In the genomic region with DNA sequence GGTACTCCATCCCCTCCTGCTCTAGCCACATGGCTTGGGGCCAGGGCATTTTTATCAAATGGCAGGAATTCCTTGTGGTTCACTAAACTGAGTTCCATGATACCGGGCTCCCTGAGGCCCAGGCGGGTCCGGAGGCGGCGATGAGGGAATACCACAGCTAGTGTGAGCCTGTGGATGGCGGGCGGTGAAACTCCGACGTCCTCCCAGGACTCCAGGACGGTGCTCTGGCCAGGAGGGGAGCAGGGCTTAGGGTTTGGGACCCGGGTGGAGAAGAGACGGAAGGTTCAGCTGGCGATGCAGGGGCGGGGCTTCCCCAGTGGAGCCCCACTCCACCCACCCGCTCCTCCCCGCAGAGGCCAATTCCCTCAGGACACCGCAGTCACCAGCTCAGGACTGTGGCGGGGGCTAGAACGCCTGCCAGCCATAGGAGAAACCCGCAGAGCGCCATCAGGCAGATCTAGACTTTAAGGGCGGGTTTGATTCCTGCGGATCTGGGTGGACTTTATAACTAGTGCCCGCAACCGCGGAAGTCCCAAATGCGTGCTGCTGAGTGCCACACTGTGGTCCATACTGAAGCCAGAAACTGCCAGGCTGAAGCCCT, we compare ENCODE assay signal across 8 mouse cellular contexts. TPM values are rescaled to one million over a fixed set of nuclear protein-coding genes. Genes with fewer than 3 reads are reported as not detected.
DNase-seq lines count a peak whose midpoint lies in the region; ATAC-seq lines count a peak whose summit lies in the region.

No protein-coding gene starts in this region.

- no peak for ATAC-seq in liver, embryonic 11.5 days (replicated peaks; ENCODE audit: low FRiP score)
- 0 out of 2 replicates have a peak, but pooled peaks have one; percentile 63 for ATAC-seq in embryonic facial prominence, embryonic 11.5 days (replicated peaks; ENCODE audit: insufficient number of reproducible peaks, low FRiP score, low TSS enrichment, low read depth)
- peak; percentile 20; the same call in 1 of the 2 replicates for ATAC-seq in hindbrain, embryonic 16.5 days
- ATAC-seq in megakaryocyte-erythroid progenitor cell, adult 5-6 weeks (replicated peaks; ENCODE audit: low FRiP score, low TSS enrichment, poor library complexity, severe bottlenecking): peak; percentile 67
- no peak for ATAC-seq in cerebellum, adult (ENCODE audit: insufficient number of reproducible peaks, low FRiP score, low TSS enrichment)

- DNase-seq in liver, embryonic 11.5 days (ENCODE audit: low spot score): no peak
- no peak for DNase-seq in liver
- no peak for DNase-seq in embryonic facial prominence, embryonic 11.5 days (ENCODE audit: low spot score)
- no peak for DNase-seq in cerebellum, postnatal 25 days
- no peak for DNase-seq in embryo, embryonic 10 days (ENCODE audit: low spot score)

- peak overlapping the region; percentile 28 for H3K4me3 ChIP-seq in liver, embryonic 11.5 days (ENCODE audit: low read depth, low read length)
- H3K4me3 ChIP-seq in embryonic facial prominence, embryonic 11.5 days (ENCODE audit: low read depth, low read length): 0 out of 2 replicates have a peak overlapping the region, but pooled peaks have one; percentile 3
- H3K4me3 ChIP-seq in hindbrain, embryonic 16.5 days (ENCODE audit: low read length): peak overlapping the region; percentile 38

- no peak overlapping the region for H3K9ac ChIP-seq in liver, embryonic 11.5 days (ENCODE audit: low read depth, low read length)
- H3K9ac ChIP-seq in embryonic facial prominence, embryonic 11.5 days (replicated peaks; ENCODE audit: low read length): no peak overlapping the region
- H3K9ac ChIP-seq in hindbrain, embryonic 16.5 days (ENCODE audit: low read depth, low read length): peak overlapping the region; percentile 59

- peak overlapping the region; percentile 56 for H3K4me2 ChIP-seq in liver, embryonic 11.5 days
- H3K4me2 ChIP-seq in embryonic facial prominence, embryonic 11.5 days (ENCODE audit: low read depth, low read length): peak overlapping the region; percentile 41
- peak overlapping the region; percentile 70 for H3K4me2 ChIP-seq in hindbrain, embryonic 16.5 days (ENCODE audit: low read length)

- no peaks in the 10 kb centered on the region for H3K9me3 ChIP-seq in liver, embryonic 11.5 days (ENCODE audit: control insufficient read depth, low read length)
- no peaks in the 10 kb centered on the region for H3K9me3 ChIP-seq in embryonic facial prominence, embryonic 11.5 days (replicated peaks; ENCODE audit: control insufficient read depth, low read length)
- no peaks in the 10 kb centered on the region for H3K9me3 ChIP-seq in hindbrain, embryonic 16.5 days (ENCODE audit: control insufficient read depth, low read length)

- peaks cover 53% of the 10 kb centered on the region for H3K27me3 ChIP-seq in liver, embryonic 11.5 days (replicated peaks; ENCODE audit: control insufficient read depth, insufficient read depth, low read length)
- H3K27me3 ChIP-seq in embryonic facial prominence, embryonic 11.5 days (ENCODE audit: control insufficient read depth, insufficient read depth, low read length): peaks cover 15% of the 10 kb centered on the region
- H3K27me3 ChIP-seq in hindbrain, embryonic 16.5 days (replicated peaks; ENCODE audit: control insufficient read depth, insufficient read depth, low read length): peaks cover 16% of the 10 kb centered on the region

- no peaks in the 10 kb centered on the region for H3K36me3 ChIP-seq in liver, embryonic 11.5 days (ENCODE audit: control insufficient read depth, insufficient read depth, low read length)
- H3K36me3 ChIP-seq in embryonic facial prominence, embryonic 11.5 days (replicated peaks; ENCODE audit: control insufficient read depth, insufficient read depth, low read depth, low read length): no peaks in the 10 kb centered on the region
- no peaks in the 10 kb centered on the region for H3K36me3 ChIP-seq in hindbrain, embryonic 16.5 days (ENCODE audit: control insufficient read depth, insufficient read depth, low read length)

- 4% methylated on average over 27 of the region's 27 CpGs for WGBS in liver, embryonic 11.5 days
- WGBS in embryonic facial prominence, embryonic 11.5 days: 3% methylated on average over 26 of the region's 27 CpGs
- 4% methylated on average over 27 of the region's 27 CpGs for WGBS in hindbrain, embryonic 16.5 days

- no peaks in the 10 kb centered on the region for H3K4me1 ChIP-seq in liver, embryonic 11.5 days (replicated peaks; ENCODE audit: control insufficient read depth, insufficient read depth, low read length)
- no peaks in the 10 kb centered on the region for H3K4me1 ChIP-seq in embryonic facial prominence, embryonic 11.5 days (ENCODE audit: control insufficient read depth, insufficient read depth, low read length)
- peaks cover 5% of the 10 kb centered on the region for H3K4me1 ChIP-seq in hindbrain, embryonic 16.5 days (ENCODE audit: control insufficient read depth, insufficient read depth, low read depth, low read length)

- H3K27ac ChIP-seq in liver, embryonic 11.5 days (ENCODE audit: low read depth, low read length): no peak overlapping the region
- H3K27ac ChIP-seq in embryonic facial prominence, embryonic 11.5 days (replicated peaks; ENCODE audit: low read depth, low read length): no peak overlapping the region
- H3K27ac ChIP-seq in hindbrain, embryonic 16.5 days (ENCODE audit: low read depth, low read length): no peak overlapping the region

RNA-seq across cellular contexts. Expression of a gene that starts 20.4 kb away (rescaled TPM):
- 101 and 112 TPM in 2 replicates for polyA plus RNA-seq in liver, embryonic 11.5 days (2014; fragmentation: Nextera tagmentation; extraction: Ambion mirVana)
- 83.6 and 92.6 TPM in 2 replicates for polyA plus RNA-seq in embryonic facial prominence, embryonic 11.5 days (2014; fragmentation: Nextera tagmentation; extraction: Ambion mirVana)
- polyA plus RNA-seq in hindbrain, embryonic 16.5 days (2015; fragmentation: Nextera tagmentation; extraction: Ambion mirVana): 117 and 131 TPM in 2 replicates
- total RNA-seq in megakaryocyte-erythroid progenitor cell, adult 5-6 weeks (2014; fragmentation: Nextera tagmentation): 66.7 and 120 TPM in 2 replicates
- 56.9 and 68.9 TPM in 2 replicates for total RNA-seq in megakaryocyte-erythroid progenitor cell, adult 5-6 weeks (2017)

RNA-seq across cellular contexts. Expression of a gene that starts 34.6 kb away (rescaled TPM):
- 13.1 and 14.9 TPM in 2 replicates for polyA plus RNA-seq in liver, embryonic 11.5 days (2014; fragmentation: Nextera tagmentation; extraction: Ambion mirVana)
- polyA plus RNA-seq in embryonic facial prominence, embryonic 11.5 days (2014; fragmentation: Nextera tagmentation; extraction: Ambion mirVana): 14.0 and 15.6 TPM in 2 replicates
- polyA plus RNA-seq in hindbrain, embryonic 16.5 days (2015; fragmentation: Nextera tagmentation; extraction: Ambion mirVana): 22.1 and 25.4 TPM in 2 replicates
- total RNA-seq in megakaryocyte-erythroid progenitor cell, adult 5-6 weeks (2014; fragmentation: Nextera tagmentation): 21.0 and 29.7 TPM in 2 replicates
- 19.2 and 23.2 TPM in 2 replicates for total RNA-seq in megakaryocyte-erythroid progenitor cell, adult 5-6 weeks (2017)

RNA-seq across cellular contexts. Expression of a gene that starts 47.3 kb away (rescaled TPM):
- polyA plus RNA-seq in liver, embryonic 11.5 days (2014; fragmentation: Nextera tagmentation; extraction: Ambion mirVana): not detected in 2 replicates
- not detected in 2 replicates for polyA plus RNA-seq in embryonic facial prominence, embryonic 11.5 days (2014; fragmentation: Nextera tagmentation; extraction: Ambion mirVana)
- not detected in 2 replicates for polyA plus RNA-seq in hindbrain, embryonic 16.5 days (2015; fragmentation: Nextera tagmentation; extraction: Ambion mirVana)
- total RNA-seq in megakaryocyte-erythroid progenitor cell, adult 5-6 weeks (2014; fragmentation: Nextera tagmentation): not detected in 2 replicates
- total RNA-seq in megakaryocyte-erythroid progenitor cell, adult 5-6 weeks (2017): not detected in 2 replicates

RNA-seq across cellular contexts. Expression of a gene that starts 48.9 kb away (rescaled TPM):
- polyA plus RNA-seq in liver, embryonic 11.5 days (2014; fragmentation: Nextera tagmentation; extraction: Ambion mirVana): 0.25 TPM in 1 of 2 replicates, not detected in the other
- not detected in 2 replicates for polyA plus RNA-seq in embryonic facial prominence, embryonic 11.5 days (2014; fragmentation: Nextera tagmentation; extraction: Ambion mirVana)
- polyA plus RNA-seq in hindbrain, embryonic 16.5 days (2015; fragmentation: Nextera tagmentation; extraction: Ambion mirVana): 0.14 and 0.19 TPM in 2 replicates
- total RNA-seq in megakaryocyte-erythroid progenitor cell, adult 5-6 weeks (2014; fragmentation: Nextera tagmentation): not detected in 2 replicates
- total RNA-seq in megakaryocyte-erythroid progenitor cell, adult 5-6 weeks (2017): not detected in 2 replicates

Comparison
In these comparisons a context has a peak if more than half of its experiments do, and no peak if none do; other contexts are left out.
1. ATAC-seq: peak in embryonic facial prominence, embryonic 11.5 days (single experiment), hindbrain, embryonic 16.5 days (single experiment) and megakaryocyte-erythroid progenitor cell, adult 5-6 weeks (single experiment); none in liver, embryonic 11.5 days (single experiment) and cerebellum, adult (single experiment).
2. Peak in every context shown above with its lines, with median percentiles within 50 percentile points of each other: H3K4me2 ChIP-seq and H3K4me3 ChIP-seq.